Mouse (Mus musculus): ENCODE measurements around the gene Stab2. TPM values are rescaled to one million over a fixed set of nuclear protein-coding genes. Genes with fewer than 3 reads are reported as not detected.

Gene Stab2
- polyA plus RNA-seq, 1 experiment from 2014 or later, result 6.3 TPM

DNA sequence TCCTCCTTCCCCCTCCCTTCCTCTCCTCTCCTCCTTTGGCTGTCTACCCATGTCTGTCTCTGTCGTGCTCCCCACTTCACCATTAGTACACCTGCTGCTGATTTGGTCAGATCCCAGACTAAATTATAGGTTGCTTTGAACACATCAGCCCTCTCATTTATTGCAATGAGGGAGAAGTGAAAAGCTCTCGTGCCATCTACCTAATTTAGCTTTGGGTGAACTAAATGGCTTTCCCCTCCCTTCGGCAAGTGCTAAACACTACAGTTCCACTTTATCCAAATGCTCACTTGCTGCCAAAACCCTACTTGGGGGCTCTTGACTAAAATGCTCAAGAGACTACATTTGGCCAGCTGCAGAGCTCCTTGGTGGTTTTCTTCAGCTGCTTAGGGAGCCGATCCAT, 171.0 kb downstream of the Stab2 start:
- no peak for ATAC-seq (ENCODE audit: insufficient read depth, low FRiP score)
- no peaks in the 10 kb centered on the region for H3K4me1 ChIP-seq (ENCODE audit: control insufficient read depth, insufficient read depth, low read length)
- H3K36me3 ChIP-seq (ENCODE audit: control insufficient read depth, insufficient read depth, low read length), result peaks cover 3% of the 10 kb centered on the region; the same call in 1 of the 2 replicates
- no peak overlapping the region for H3K4me3 ChIP-seq (replicated peaks; ENCODE audit: low read length)
- H3K9me3 ChIP-seq (replicated peaks; ENCODE audit: control insufficient read depth, low read length), result no peaks in the 10 kb centered on the region
- no peak overlapping the region for H3K27ac ChIP-seq (ENCODE audit: low read length)
- H3K9ac ChIP-seq (ENCODE audit: low read length), result no peak overlapping the region
- WGBS, result 80% methylated on average over 4 of the region's 4 CpGs
- H3K27me3 ChIP-seq (ENCODE audit: control insufficient read depth, insufficient read depth, low read length), result no peaks in the 10 kb centered on the region
- H3K4me2 ChIP-seq (ENCODE audit: low read depth, low read length), result no peak overlapping the region

DNA sequence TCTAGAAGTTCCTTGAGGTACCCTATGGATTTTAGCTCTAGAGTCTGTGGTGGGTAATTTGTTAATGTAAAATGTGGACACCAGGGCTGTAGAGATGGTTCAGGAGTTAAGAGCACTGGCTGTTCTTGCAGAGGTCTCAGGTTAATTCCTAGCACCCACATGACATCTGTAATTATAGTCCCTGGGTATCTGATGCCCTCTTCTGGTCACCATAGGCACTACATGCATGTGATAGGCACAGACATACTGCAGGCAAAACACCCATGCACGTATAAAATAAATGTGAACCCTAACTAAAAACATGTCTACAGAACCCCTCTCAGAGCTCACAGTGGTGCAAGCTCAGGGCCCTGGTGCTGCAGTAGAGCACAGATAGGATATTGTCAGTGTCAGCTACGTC, 178.3 kb downstream of the Stab2 start:
- 92% methylated on average over 2 of the region's 2 CpGs for WGBS
- ATAC-seq (ENCODE audit: insufficient read depth, low FRiP score), result no peak
- Histone ChIP-seq H3K27ac (ENCODE audit: low read length) (no peak overlapping the region), H3K27me3 (ENCODE audit: control insufficient read depth, insufficient read depth, low read length) (no peaks in the 10 kb centered on the region), H3K9me3 (replicated peaks; ENCODE audit: control insufficient read depth, low read length) (no peaks in the 10 kb centered on the region), H3K4me3 (replicated peaks; ENCODE audit: low read length) (no peak overlapping the region), H3K9ac (ENCODE audit: low read length) (no peak overlapping the region), H3K4me1 (ENCODE audit: control insufficient read depth, insufficient read depth, low read length) (no peaks in the 10 kb centered on the region), H3K36me3 (ENCODE audit: control insufficient read depth, insufficient read depth, low read length) (peaks cover 4% of the 10 kb centered on the region; the same call in 1 of the 2 replicates), H3K4me2 (ENCODE audit: low read depth, low read length) (no peak overlapping the region)

DNA sequence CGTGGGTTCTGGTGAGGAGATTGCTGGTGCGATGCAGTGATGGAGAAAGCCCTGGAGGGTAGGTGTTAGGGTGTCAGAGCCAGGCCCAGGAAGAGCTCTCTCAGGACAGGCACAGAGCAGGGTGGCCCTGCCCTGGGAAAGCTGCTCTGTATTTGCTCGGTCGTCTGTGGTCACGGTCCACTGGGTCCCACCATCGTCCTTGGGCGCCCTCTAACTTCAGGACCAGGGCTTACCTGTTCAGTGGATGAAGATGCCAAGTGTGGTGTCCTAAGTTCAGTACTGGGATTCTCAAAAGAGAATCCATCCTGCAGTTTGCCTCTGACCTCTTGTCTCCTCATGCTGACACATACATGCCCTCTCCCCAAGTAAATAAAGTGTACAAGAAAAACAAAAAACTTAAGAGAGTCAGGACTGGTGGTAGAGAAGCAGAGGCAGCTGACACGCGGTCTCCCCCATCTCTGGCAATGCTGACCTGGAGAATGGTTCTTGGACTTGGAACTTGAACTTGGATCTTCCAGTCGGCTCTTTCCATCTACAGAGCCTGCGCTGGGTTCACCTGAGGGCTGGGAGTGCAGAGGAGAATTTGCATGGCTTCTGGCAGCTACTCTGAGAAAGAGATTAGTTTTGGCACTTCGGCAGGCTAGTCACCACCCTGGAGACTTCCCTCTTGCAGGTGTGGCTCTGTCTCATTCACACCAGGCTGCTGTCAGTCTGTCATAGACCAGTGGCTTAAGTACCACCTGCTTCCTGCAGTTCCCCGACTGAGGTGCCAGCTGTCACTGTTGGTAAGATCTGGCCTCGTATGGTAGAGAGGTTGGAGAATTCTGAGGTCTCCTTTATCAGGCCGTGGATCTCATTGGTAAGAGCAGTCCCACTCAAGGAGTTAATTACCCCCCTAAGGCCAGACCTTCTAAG, 179.3 kb downstream of the Stab2 start:
- H3K36me3 ChIP-seq (ENCODE audit: control insufficient read depth, insufficient read depth, low read length), result peaks cover 4% of the 10 kb centered on the region; the same call in 1 of the 2 replicates
- H3K4me1 ChIP-seq (ENCODE audit: control insufficient read depth, insufficient read depth, low read length), result no peaks in the 10 kb centered on the region
- no peaks in the 10 kb centered on the region for H3K27me3 ChIP-seq (ENCODE audit: control insufficient read depth, insufficient read depth, low read length)
- H3K4me2 ChIP-seq (ENCODE audit: low read depth, low read length), result no peak overlapping the region
- no peak overlapping the region for H3K4me3 ChIP-seq (replicated peaks; ENCODE audit: low read length)
- no peak for ATAC-seq (ENCODE audit: insufficient read depth, low FRiP score)
- H3K9ac ChIP-seq (ENCODE audit: low read length), result no peak overlapping the region
- 84% methylated on average over 15 of the region's 15 CpGs for WGBS
- no peak overlapping the region for H3K27ac ChIP-seq (ENCODE audit: low read length)
- no peaks in the 10 kb centered on the region for H3K9me3 ChIP-seq (replicated peaks; ENCODE audit: control insufficient read depth, low read length)

DNA sequence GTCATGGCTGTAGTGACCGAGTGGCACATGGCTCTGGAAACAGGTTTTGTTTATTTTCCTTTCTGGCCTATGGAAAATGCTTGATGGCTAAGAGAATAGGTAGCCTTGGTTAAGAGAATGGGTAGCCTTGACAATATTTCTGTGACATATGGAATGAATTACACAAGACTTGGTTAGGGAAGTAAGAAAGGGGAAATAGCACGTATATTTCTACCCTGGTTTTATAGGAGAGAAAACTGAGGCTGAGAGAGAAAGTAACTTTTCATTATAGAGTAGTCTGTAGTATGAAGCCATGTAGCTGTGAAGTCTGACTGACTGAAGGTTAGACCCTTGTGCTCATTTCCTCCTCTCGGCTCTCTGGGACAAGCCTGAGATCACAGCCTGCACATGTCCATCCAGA, 180.9 kb downstream of the Stab2 start:
- 88% methylated on average over 3 of the region's 3 CpGs for WGBS
- Histone ChIP-seq H3K4me2 (ENCODE audit: low read depth, low read length) (no peak overlapping the region), H3K27me3 (ENCODE audit: control insufficient read depth, insufficient read depth, low read length) (no peaks in the 10 kb centered on the region), H3K27ac (ENCODE audit: low read length) (no peak overlapping the region), H3K4me3 (replicated peaks; ENCODE audit: low read length) (no peak overlapping the region), H3K4me1 (ENCODE audit: control insufficient read depth, insufficient read depth, low read length) (no peaks in the 10 kb centered on the region), H3K36me3 (ENCODE audit: control insufficient read depth, insufficient read depth, low read length) (peaks cover 4% of the 10 kb centered on the region; the same call in 1 of the 2 replicates), H3K9ac (ENCODE audit: low read length) (no peak overlapping the region), H3K9me3 (replicated peaks; ENCODE audit: control insufficient read depth, low read length) (no peaks in the 10 kb centered on the region)
- no peak for ATAC-seq (ENCODE audit: insufficient read depth, low FRiP score)

DNA sequence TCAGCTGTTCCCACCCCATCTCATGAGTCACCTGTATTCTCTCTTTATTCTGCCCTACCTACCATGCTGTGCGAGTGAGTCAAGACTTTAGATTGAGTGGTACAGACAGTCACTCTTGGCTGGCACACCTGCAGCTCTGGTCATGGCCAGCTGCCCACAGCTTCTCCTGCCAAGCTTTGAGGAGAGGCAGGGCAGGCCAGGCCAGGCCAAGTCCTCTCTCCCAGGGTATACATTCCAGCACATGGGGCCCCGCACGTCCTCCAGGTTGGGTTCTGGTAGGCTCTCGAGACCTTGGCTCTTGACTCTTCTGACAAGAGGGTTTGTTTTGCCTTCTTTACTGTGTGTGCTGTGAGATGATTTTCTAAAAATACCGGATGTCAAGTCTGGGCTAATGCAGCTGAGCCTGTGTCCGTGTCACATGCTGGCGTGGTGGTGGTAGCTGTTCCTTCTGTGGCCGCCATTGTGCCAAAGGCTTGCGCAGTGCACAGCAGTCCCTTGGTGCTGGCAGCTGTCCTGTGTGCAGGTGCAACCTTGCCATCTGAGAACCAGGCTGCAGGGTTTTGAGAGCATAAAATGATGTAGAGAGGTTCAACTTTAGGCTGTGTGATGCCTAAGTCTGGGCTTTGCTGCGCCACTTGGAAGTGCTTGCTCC, 181.8 kb downstream of the Stab2 start:
- no peak overlapping the region for H3K27ac ChIP-seq (ENCODE audit: low read length)
- H3K36me3 ChIP-seq (ENCODE audit: control insufficient read depth, insufficient read depth, low read length), result peaks cover 5% of the 10 kb centered on the region; the same call in 1 of the 2 replicates
- peak; percentile 11; the same call in 1 of the 2 replicates for ATAC-seq (ENCODE audit: insufficient read depth, low FRiP score)
- no peak overlapping the region for H3K9ac ChIP-seq (ENCODE audit: low read length)
- H3K27me3 ChIP-seq (ENCODE audit: control insufficient read depth, insufficient read depth, low read length), result no peaks in the 10 kb centered on the region
- no peak overlapping the region for H3K4me2 ChIP-seq (ENCODE audit: low read depth, low read length)
- H3K4me3 ChIP-seq (replicated peaks; ENCODE audit: low read length), result no peak overlapping the region
- no peaks in the 10 kb centered on the region for H3K9me3 ChIP-seq (replicated peaks; ENCODE audit: control insufficient read depth, low read length)
- WGBS, result 88% methylated on average over 10 of the region's 10 CpGs
- H3K4me1 ChIP-seq (ENCODE audit: control insufficient read depth, insufficient read depth, low read length), result no peaks in the 10 kb centered on the region

DNA sequence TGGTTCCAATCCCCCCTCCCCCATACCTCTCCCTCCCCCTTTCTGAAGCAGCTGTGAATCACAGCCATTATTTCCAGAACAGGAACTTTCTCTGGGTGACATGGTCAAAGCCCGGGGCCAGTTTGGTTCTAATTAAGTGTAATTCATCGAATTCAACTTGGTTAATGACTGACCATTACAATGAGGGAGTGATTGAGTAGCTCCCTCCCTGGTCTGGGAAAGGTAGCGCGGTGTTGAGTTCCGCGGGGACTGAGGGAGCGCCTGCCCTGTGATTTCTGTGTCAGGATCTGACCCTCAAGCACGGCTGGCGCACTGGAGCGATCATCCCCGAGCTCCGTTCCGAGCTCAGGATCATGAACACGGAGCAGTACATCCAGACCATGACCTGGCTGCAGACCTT, 183.0 kb downstream of the Stab2 start:
- no peaks in the 10 kb centered on the region for H3K27me3 ChIP-seq (ENCODE audit: control insufficient read depth, insufficient read depth, low read length)
- peaks cover 10% of the 10 kb centered on the region; the same call in 1 of the 2 replicates for H3K36me3 ChIP-seq (ENCODE audit: control insufficient read depth, insufficient read depth, low read length)
- no peaks in the 10 kb centered on the region for H3K9me3 ChIP-seq (replicated peaks; ENCODE audit: control insufficient read depth, low read length)
- no peak overlapping the region for H3K4me2 ChIP-seq (ENCODE audit: low read depth, low read length)
- H3K4me3 ChIP-seq (replicated peaks; ENCODE audit: low read length), result no peak overlapping the region
- 0 out of 2 replicates have a peak, but pooled peaks cover 5% of the 10 kb centered on the region for H3K4me1 ChIP-seq (ENCODE audit: control insufficient read depth, insufficient read depth, low read length)
- H3K27ac ChIP-seq (ENCODE audit: low read length), result no peak overlapping the region
- WGBS, result 76% methylated on average over 14 of the region's 14 CpGs
- ATAC-seq (ENCODE audit: insufficient read depth, low FRiP score), result no peak
- H3K9ac ChIP-seq (ENCODE audit: low read length), result no peak overlapping the region

DNA sequence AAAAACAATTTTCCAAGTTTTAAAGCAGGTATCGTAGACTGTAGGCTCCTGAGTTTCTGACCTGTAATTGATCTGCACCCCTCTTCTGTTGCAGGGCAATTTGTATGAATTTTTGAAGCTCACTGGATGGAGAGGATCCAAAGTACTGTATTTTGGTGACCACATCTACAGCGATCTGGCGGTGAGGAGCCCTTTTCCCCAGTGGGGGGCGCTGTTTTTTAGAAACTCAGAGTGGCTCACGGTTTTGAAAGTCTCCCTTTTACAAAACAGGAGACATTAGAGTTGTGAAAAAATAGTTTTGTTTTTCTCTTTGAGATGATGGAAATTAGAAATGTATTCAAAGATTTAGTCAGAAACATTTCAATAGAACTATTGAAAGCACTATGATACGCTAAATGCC, 183.7 kb downstream of the Stab2 start:
- H3K9ac ChIP-seq (ENCODE audit: low read length), result no peak overlapping the region
- no peak overlapping the region for H3K4me3 ChIP-seq (replicated peaks; ENCODE audit: low read length)
- no peaks in the 10 kb centered on the region for H3K9me3 ChIP-seq (replicated peaks; ENCODE audit: control insufficient read depth, low read length)
- WGBS, result 77% methylated on average over 6 of the region's 6 CpGs
- peaks cover 11% of the 10 kb centered on the region; the same call in 1 of the 2 replicates for H3K4me1 ChIP-seq (ENCODE audit: control insufficient read depth, insufficient read depth, low read length)
- H3K27me3 ChIP-seq (ENCODE audit: control insufficient read depth, insufficient read depth, low read length), result no peaks in the 10 kb centered on the region
- peaks cover 10% of the 10 kb centered on the region; the same call in 1 of the 2 replicates for H3K36me3 ChIP-seq (ENCODE audit: control insufficient read depth, insufficient read depth, low read length)
- ATAC-seq (ENCODE audit: insufficient read depth, low FRiP score), result no peak
- H3K27ac ChIP-seq (ENCODE audit: low read length), result no peak overlapping the region
- H3K4me2 ChIP-seq (ENCODE audit: low read depth, low read length), result no peak overlapping the region

DNA sequence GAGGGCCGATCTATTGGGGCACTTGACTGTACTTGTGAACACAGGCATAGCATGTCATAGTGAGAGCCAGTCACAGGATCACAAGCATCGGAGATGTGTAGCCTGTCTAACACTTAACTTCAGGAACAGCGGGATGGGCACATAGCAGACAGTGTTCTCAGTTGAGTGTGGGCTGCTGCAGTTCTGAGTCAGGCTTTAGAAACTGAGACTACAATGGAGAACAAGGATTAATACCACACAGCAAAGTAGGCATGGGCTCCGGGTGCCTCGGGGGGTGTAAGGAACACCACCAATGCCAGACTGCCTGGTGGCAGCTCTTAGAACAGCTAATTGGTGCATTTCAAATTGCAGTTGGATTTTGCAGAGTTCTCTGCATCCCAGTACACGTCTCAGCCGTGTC, 186.8 kb downstream of the Stab2 start:
- ATAC-seq (ENCODE audit: insufficient read depth, low FRiP score), result no peak
- H3K27ac ChIP-seq (ENCODE audit: low read length), result no peak overlapping the region
- no peak overlapping the region for H3K9ac ChIP-seq (ENCODE audit: low read length)
- no peak overlapping the region for H3K4me3 ChIP-seq (replicated peaks; ENCODE audit: low read length)
- 91% methylated on average over 7 of the region's 7 CpGs for WGBS
- H3K4me2 ChIP-seq (ENCODE audit: low read depth, low read length), result no peak overlapping the region
- H3K27me3 ChIP-seq (ENCODE audit: control insufficient read depth, insufficient read depth, low read length), result no peaks in the 10 kb centered on the region
- H3K9me3 ChIP-seq (replicated peaks; ENCODE audit: control insufficient read depth, low read length), result no peaks in the 10 kb centered on the region
- H3K36me3 ChIP-seq (ENCODE audit: control insufficient read depth, insufficient read depth, low read length), result 0 out of 2 replicates have a peak, but pooled peaks cover 10% of the 10 kb centered on the region
- H3K4me1 ChIP-seq (ENCODE audit: control insufficient read depth, insufficient read depth, low read length), result peaks cover 15% of the 10 kb centered on the region; the same call in 1 of the 2 replicates

DNA sequence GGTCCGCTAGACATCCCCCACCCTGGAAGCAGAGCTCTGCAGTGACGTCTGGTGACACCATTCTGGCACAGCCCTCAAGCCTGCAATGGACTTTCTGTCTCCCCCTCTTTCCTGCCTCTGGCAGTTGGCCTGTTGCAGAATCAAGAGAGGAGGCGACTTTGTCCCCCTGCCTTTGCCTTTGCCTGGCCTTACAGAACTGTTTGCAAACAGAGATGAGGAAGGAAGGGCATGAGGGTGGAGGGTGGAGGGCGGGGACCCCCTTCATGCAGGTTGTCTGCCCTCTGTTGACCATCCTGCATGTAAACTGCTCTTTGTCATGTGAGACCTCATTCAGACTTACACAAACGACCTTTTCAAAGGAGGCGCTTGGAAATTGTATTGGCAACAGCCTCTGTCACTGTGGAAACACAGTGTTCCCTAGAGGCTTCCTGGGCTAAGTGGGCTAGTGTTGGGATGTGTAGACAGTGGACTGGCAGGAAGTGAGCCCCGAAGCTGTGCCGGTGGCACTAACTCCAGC, 188.1 kb downstream of the Stab2 start:
- WGBS, result 37% methylated on average over 8 of the region's 8 CpGs
- peak overlapping the region; percentile 83 for H3K27ac ChIP-seq (ENCODE audit: low read length)

More for the DNA sequence above, 188.1 kb downstream of the Stab2 start:
- Histone ChIP-seq H3K9me3 (replicated peaks; ENCODE audit: control insufficient read depth, low read length) (no peaks in the 10 kb centered on the region), H3K36me3 (ENCODE audit: control insufficient read depth, insufficient read depth, low read length) (0 out of 2 replicates have a peak, but pooled peaks cover 5% of the 10 kb centered on the region), H3K4me2 (ENCODE audit: low read depth, low read length) (no peak overlapping the region), H3K9ac (ENCODE audit: low read length) (peak overlapping the region; percentile 0; the same call in 1 of the 2 replicates), H3K4me3 (replicated peaks; ENCODE audit: low read length) (no peak overlapping the region), H3K27me3 (ENCODE audit: control insufficient read depth, insufficient read depth, low read length) (no peaks in the 10 kb centered on the region), H3K4me1 (ENCODE audit: control insufficient read depth, insufficient read depth, low read length) (peaks cover 20% of the 10 kb centered on the region; the same call in 1 of the 2 replicates)
- peak; percentile 33; the same call in 1 of the 2 replicates for ATAC-seq (ENCODE audit: insufficient read depth, low FRiP score)

All from stomach, embryonic 16.5 days (tissue).